Mouse (Mus musculus): ENCODE measurements around the gene Dpagt1. TPM values are rescaled to one million over a fixed set of nuclear protein-coding genes. Genes with fewer than 3 reads are reported as not detected.

The Dpagt1 gene
- polyA plus RNA-seq, 1 experiment from 2014 or later = 35.9 TPM

- Histone ChIP-seq H3K27ac (ENCODE audit: low read depth, low read length) (no peak overlapping the region), H3K36me3 (ENCODE audit: control insufficient read depth, insufficient read depth, low read length) (0 out of 2 replicates have a peak, but pooled peaks cover 2% of the 10 kb centered on the region), H3K9me3 (ENCODE audit: control insufficient read depth, low read length) (no peaks in the 10 kb centered on the region), H3K4me1 (ENCODE audit: control insufficient read depth, insufficient read depth, low read length) (peaks cover 7% of the 10 kb centered on the region; the same call in 1 of the 2 replicates), H3K4me3 (ENCODE audit: low read depth, low read length) (no peak overlapping the region), H3K9ac (replicated peaks; ENCODE audit: low read depth, low read length) (no peak overlapping the region), H3K27me3 (ENCODE audit: control insufficient read depth, insufficient read depth, low read length) (no peaks in the 10 kb centered on the region), H3K4me2 (ENCODE audit: low read depth, low read length) (no peak overlapping the region)
- 91% methylated on average over 3 of the region's 3 CpGs for WGBS
- no peak for ATAC-seq (ENCODE audit: low read depth)
These were observed 16.4 kb downstream of the Dpagt1 start for GRCm38 (mm10) chr9:44342173-44342572.

- peaks cover 7% of the 10 kb centered on the region; the same call in 1 of the 2 replicates for H3K4me1 ChIP-seq (ENCODE audit: control insufficient read depth, insufficient read depth, low read length)
- no peak overlapping the region for H3K27ac ChIP-seq (ENCODE audit: low read depth, low read length)
- H3K4me2 ChIP-seq (ENCODE audit: low read depth, low read length) = no peak overlapping the region
- H3K27me3 ChIP-seq (ENCODE audit: control insufficient read depth, insufficient read depth, low read length) = no peaks in the 10 kb centered on the region
- no peak overlapping the region; the same call in 1 of the 2 replicates for H3K9ac ChIP-seq (replicated peaks; ENCODE audit: low read depth, low read length)
- WGBS = 95% methylated on average over 1 of the region's 1 CpGs
- 0 out of 2 replicates have a peak, but pooled peaks cover 2% of the 10 kb centered on the region for H3K36me3 ChIP-seq (ENCODE audit: control insufficient read depth, insufficient read depth, low read length)
- no peak for ATAC-seq (ENCODE audit: low read depth)
- no peak overlapping the region for H3K4me3 ChIP-seq (ENCODE audit: low read depth, low read length)
- H3K9me3 ChIP-seq (ENCODE audit: control insufficient read depth, low read length) = no peaks in the 10 kb centered on the region
These were observed 16.8 kb downstream of the Dpagt1 start for GRCm38 (mm10) chr9:44342605-44343004.

GRCm38 (mm10) chr9:44343290-44343689 is 17.5 kb downstream of the Dpagt1 start:
- 0 out of 2 replicates have a peak, but pooled peaks have one; percentile 6 for ATAC-seq (ENCODE audit: low read depth)
- Histone ChIP-seq H3K27ac (ENCODE audit: low read depth, low read length) (peak overlapping the region; percentile 97), H3K4me1 (ENCODE audit: control insufficient read depth, insufficient read depth, low read length) (peaks cover 7% of the 10 kb centered on the region; the same call in 1 of the 2 replicates), H3K4me3 (ENCODE audit: low read depth, low read length) (peak overlapping the region; percentile 79), H3K9me3 (ENCODE audit: control insufficient read depth, low read length) (no peaks in the 10 kb centered on the region), H3K9ac (replicated peaks; ENCODE audit: low read depth, low read length) (peak overlapping the region; percentile 83), H3K4me2 (ENCODE audit: low read depth, low read length) (peak overlapping the region; percentile 75), H3K36me3 (ENCODE audit: control insufficient read depth, insufficient read depth, low read length) (peaks cover 8% of the 10 kb centered on the region; the same call in 1 of the 2 replicates), H3K27me3 (ENCODE audit: control insufficient read depth, insufficient read depth, low read length) (no peaks in the 10 kb centered on the region)
- WGBS = 12% methylated on average over 6 of the region's 6 CpGs

GRCm38 (mm10) chr9:44343781-44344421 is 18.1 kb downstream of the Dpagt1 start, which contains the start of gene Hmbs:
Gene Hmbs, minus strand, starts transcription at chr9:44344228.
- Histone ChIP-seq H3K4me3 (ENCODE audit: low read depth, low read length) (peak within 1 kb of the TSS; percentile 79), H3K27ac (ENCODE audit: low read depth, low read length) (peak within 1 kb of the TSS; percentile 97), H3K36me3 (ENCODE audit: control insufficient read depth, insufficient read depth, low read length) (peaks cover 14% of the 10 kb centered on the region; the same call in 1 of the 2 replicates), H3K4me1 (ENCODE audit: control insufficient read depth, insufficient read depth, low read length) (peaks cover 7% of the 10 kb centered on the region; the same call in 1 of the 2 replicates), H3K9me3 (ENCODE audit: control insufficient read depth, low read length) (no peaks in the 10 kb centered on the region), H3K4me2 (ENCODE audit: low read depth, low read length) (peak within 1 kb of the TSS; percentile 75), H3K9ac (replicated peaks; ENCODE audit: low read depth, low read length) (peak within 1 kb of the TSS; percentile 83), H3K27me3 (ENCODE audit: control insufficient read depth, insufficient read depth, low read length) (no peaks in the 10 kb centered on the region)
- WGBS = under 1% methylated on average over 39 of the region's 39 CpGs
- peak; percentile 96 for ATAC-seq (ENCODE audit: low read depth)

GRCm38 (mm10) chr9:44345570-44346433 is 20.0 kb downstream of the Dpagt1 start:
- no peak for ATAC-seq (ENCODE audit: low read depth)
- H3K36me3 ChIP-seq (ENCODE audit: control insufficient read depth, insufficient read depth, low read length) = peaks cover 26% of the 10 kb centered on the region

GRCm38 (mm10) chr9:44347166-44347565 is 21.3 kb downstream of the Dpagt1 start:
- 96% methylated on average over 9 of the region's 9 CpGs for WGBS
- H3K4me1 ChIP-seq (ENCODE audit: control insufficient read depth, insufficient read depth, low read length) = peaks cover 7% of the 10 kb centered on the region; the same call in 1 of the 2 replicates
- H3K36me3 ChIP-seq (ENCODE audit: control insufficient read depth, insufficient read depth, low read length) = peaks cover 36% of the 10 kb centered on the region
- no peaks in the 10 kb centered on the region for H3K9me3 ChIP-seq (ENCODE audit: control insufficient read depth, low read length)
- ATAC-seq (ENCODE audit: low read depth) = no peak
- no peak overlapping the region for H3K27ac ChIP-seq (ENCODE audit: low read depth, low read length)
- H3K4me3 ChIP-seq (ENCODE audit: low read depth, low read length) = no peak overlapping the region
- H3K9ac ChIP-seq (replicated peaks; ENCODE audit: low read depth, low read length) = no peak overlapping the region
- H3K4me2 ChIP-seq (ENCODE audit: low read depth, low read length) = no peak overlapping the region
- H3K27me3 ChIP-seq (ENCODE audit: control insufficient read depth, insufficient read depth, low read length) = no peaks in the 10 kb centered on the region

More at GRCm38 (mm10) chr9:44345570-44346433, 20.0 kb downstream of the Dpagt1 start:
- Histone ChIP-seq H3K9ac (replicated peaks; ENCODE audit: low read depth, low read length) (no peak overlapping the region), H3K27ac (ENCODE audit: low read depth, low read length) (no peak overlapping the region), H3K4me2 (ENCODE audit: low read depth, low read length) (no peak overlapping the region), H3K4me1 (ENCODE audit: control insufficient read depth, insufficient read depth, low read length) (peaks cover 7% of the 10 kb centered on the region; the same call in 1 of the 2 replicates), H3K27me3 (ENCODE audit: control insufficient read depth, insufficient read depth, low read length) (no peaks in the 10 kb centered on the region), H3K4me3 (ENCODE audit: low read depth, low read length) (no peak overlapping the region), H3K9me3 (ENCODE audit: control insufficient read depth, low read length) (no peaks in the 10 kb centered on the region)
- WGBS = 93% methylated on average over 6 of the region's 6 CpGs

- H3K36me3 ChIP-seq (ENCODE audit: control insufficient read depth, insufficient read depth, low read length) = peaks cover 40% of the 10 kb centered on the region
- no peak for ATAC-seq (ENCODE audit: low read depth)
- H3K27ac ChIP-seq (ENCODE audit: low read depth, low read length) = no peak overlapping the region
- peaks cover 7% of the 10 kb centered on the region; the same call in 1 of the 2 replicates for H3K4me1 ChIP-seq (ENCODE audit: control insufficient read depth, insufficient read depth, low read length)
- H3K9ac ChIP-seq (replicated peaks; ENCODE audit: low read depth, low read length) = no peak overlapping the region
- H3K4me3 ChIP-seq (ENCODE audit: low read depth, low read length) = no peak overlapping the region
- WGBS = 87% methylated on average over 4 of the region's 4 CpGs
- no peaks in the 10 kb centered on the region for H3K9me3 ChIP-seq (ENCODE audit: control insufficient read depth, low read length)
- no peak overlapping the region for H3K4me2 ChIP-seq (ENCODE audit: low read depth, low read length)
- H3K27me3 ChIP-seq (ENCODE audit: control insufficient read depth, insufficient read depth, low read length) = no peaks in the 10 kb centered on the region
These were observed 21.8 kb downstream of the Dpagt1 start for GRCm38 (mm10) chr9:44347621-44348020.

- no peaks in the 10 kb centered on the region for H3K9me3 ChIP-seq (ENCODE audit: control insufficient read depth, low read length)
- H3K4me2 ChIP-seq (ENCODE audit: low read depth, low read length) = no peak overlapping the region
- peaks cover 47% of the 10 kb centered on the region for H3K36me3 ChIP-seq (ENCODE audit: control insufficient read depth, insufficient read depth, low read length)
- WGBS = 100% methylated on average over 4 of the region's 4 CpGs
- no peaks in the 10 kb centered on the region for H3K4me1 ChIP-seq (ENCODE audit: control insufficient read depth, insufficient read depth, low read length)
- no peak overlapping the region for H3K4me3 ChIP-seq (ENCODE audit: low read depth, low read length)
- no peaks in the 10 kb centered on the region for H3K27me3 ChIP-seq (ENCODE audit: control insufficient read depth, insufficient read depth, low read length)
- no peak for ATAC-seq (ENCODE audit: low read depth)
- H3K9ac ChIP-seq (replicated peaks; ENCODE audit: low read depth, low read length) = no peak overlapping the region
- H3K27ac ChIP-seq (ENCODE audit: low read depth, low read length) = no peak overlapping the region
These were observed 22.7 kb downstream of the Dpagt1 start for GRCm38 (mm10) chr9:44348546-44348945.
